Mouse (Mus musculus): Measurements from ENCODE around the gene Zc3h8.

GRCm38 (mm10) chr2:128968475-128969083, 24.7 kb upstream of the Zc3h8 start:
- TF ChIP-seq POLR2AphosphoS5 (IDR thresholded peaks at IDR 0.05; ENCODE audit: insufficient replicate concordance, low read depth, low read length) = no peak
- no peak for TF ChIP-seq CTCF (IDR thresholded peaks at IDR 0.05; ENCODE audit: low read depth, low read length)
- no peak for TF ChIP-seq TAL1 (conservative IDR thresholded peaks at IDR 0.05; ENCODE audit: low read depth, low read length)
- no peak for TF ChIP-seq GATA1 (IDR thresholded peaks at IDR 0.05; ENCODE audit: borderline replicate concordance, low read length)

Data from G1E (cell line).